Mouse (Mus musculus): Measurements from ENCODE around the gene Ddr1. TPM values are rescaled to one million over a fixed set of nuclear protein-coding genes. Genes with fewer than 3 reads are reported as not detected.
A peak's percentile ranks its signal among the peaks of the same experiment; 100 is the strongest.

The Ddr1 gene
- polyA plus RNA-seq, 1 experiment from 2014 or later: 182 TPM

DNA sequence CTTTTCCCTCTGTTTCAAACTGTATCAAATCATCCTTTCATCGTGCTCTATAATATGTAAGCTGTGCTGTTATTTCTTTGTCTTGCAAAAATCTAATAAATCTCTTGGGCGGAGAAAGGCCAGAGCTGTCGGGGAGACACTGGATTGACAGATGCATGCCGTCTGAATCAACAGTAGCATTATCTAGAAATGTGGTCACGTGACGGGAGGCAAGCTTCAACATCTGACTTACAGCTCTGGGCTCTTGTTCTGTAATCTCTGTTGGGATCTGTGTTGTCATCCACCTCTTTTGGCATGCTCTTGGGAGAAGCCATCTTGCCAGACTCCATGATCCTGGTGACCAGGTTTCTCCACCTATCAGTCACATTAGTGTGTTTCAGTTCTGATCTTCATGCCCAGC is 12.7 kb upstream of the Ddr1 start:
- Histone ChIP-seq H3K9ac (no peak overlapping the region), H3K4me2 (replicated peaks) (no peak overlapping the region), H3K9me3 (replicated peaks) (no peaks in the 10 kb centered on the region), H3K36me3 (no peaks in the 10 kb centered on the region), H3K4me1 (peaks cover 11% of the 10 kb centered on the region), H3K27ac (no peak overlapping the region), H3K4me3 (no peak overlapping the region), H3K27me3 (no peaks in the 10 kb centered on the region)
- 88% methylated on average over 6 of the region's 6 CpGs for WGBS
- no peak for ATAC-seq (ENCODE audit: low FRiP score)

DNA sequence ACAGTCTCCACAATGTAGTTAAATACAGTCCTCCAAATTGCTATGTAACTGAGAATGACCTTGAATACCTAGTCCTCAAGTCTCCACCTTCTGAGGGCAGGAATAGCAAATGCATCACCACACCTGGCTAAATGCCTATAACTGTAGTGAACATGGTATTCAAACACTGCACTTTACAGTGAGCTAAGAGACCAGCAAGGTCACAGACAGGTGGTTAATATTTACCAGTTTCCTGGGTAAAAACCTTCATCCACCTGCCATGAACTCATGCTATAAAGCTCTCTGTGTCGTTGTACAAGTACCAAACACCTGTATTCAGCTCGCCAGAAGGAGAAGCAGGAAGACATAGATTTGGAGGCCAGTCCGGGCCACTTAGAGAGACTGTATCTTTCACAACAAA is 11.7 kb upstream of the Ddr1 start:
- Histone ChIP-seq H3K9me3 (replicated peaks) (no peaks in the 10 kb centered on the region), H3K27ac (no peak overlapping the region), H3K4me2 (replicated peaks) (no peak overlapping the region), H3K4me3 (no peak overlapping the region), H3K9ac (no peak overlapping the region), H3K27me3 (no peaks in the 10 kb centered on the region), H3K36me3 (no peaks in the 10 kb centered on the region), H3K4me1 (peaks cover 13% of the 10 kb centered on the region)
- no peak for ATAC-seq (ENCODE audit: low FRiP score)
- 88% methylated on average over 3 of the region's 3 CpGs for WGBS

DNA sequence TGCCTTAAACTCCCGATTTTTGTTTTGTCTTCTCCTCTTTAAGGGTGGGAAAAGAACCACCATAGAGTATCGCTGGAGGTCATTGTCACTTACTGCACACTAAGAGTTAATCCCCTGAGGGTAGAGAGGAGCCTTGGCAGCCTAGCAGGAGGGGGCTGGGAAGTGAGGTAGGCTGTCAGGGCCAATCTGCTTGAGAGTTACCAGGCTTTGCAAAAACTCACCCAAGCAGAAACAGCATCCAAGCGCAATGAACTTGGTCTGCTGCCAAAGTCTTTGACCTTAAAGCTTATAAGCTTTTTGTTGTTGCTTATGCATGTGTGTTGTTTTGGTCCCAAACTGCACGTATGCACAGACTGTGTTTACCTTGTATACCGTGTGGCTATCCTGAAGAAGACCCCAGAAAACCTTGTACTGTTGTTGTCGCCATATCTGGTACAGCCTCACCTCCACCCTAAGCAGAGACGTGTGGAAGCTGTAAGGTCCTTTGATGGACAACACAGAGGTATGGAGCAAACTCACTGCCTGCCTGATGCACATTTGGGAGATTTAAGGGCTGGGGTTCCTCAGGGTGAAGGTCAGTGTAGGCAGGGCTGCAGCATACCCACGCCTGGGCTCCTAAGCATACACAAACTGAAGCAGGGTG is 6.4 kb upstream of the Ddr1 start:
- H3K27me3 ChIP-seq: no peaks in the 10 kb centered on the region
- no peaks in the 10 kb centered on the region for H3K36me3 ChIP-seq
- peak; percentile 86 for ATAC-seq (ENCODE audit: low FRiP score)
- H3K4me2 ChIP-seq (replicated peaks): no peak overlapping the region
- H3K9me3 ChIP-seq (replicated peaks): no peaks in the 10 kb centered on the region
- WGBS: 31% methylated on average over 8 of the region's 8 CpGs
- peak overlapping the region; percentile 50 for H3K27ac ChIP-seq
- no peak overlapping the region for H3K4me3 ChIP-seq
- peaks cover 16% of the 10 kb centered on the region for H3K4me1 ChIP-seq
- no peak overlapping the region for H3K9ac ChIP-seq

- H3K27me3 ChIP-seq: no peaks in the 10 kb centered on the region
- H3K9ac ChIP-seq: no peak overlapping the region
- H3K4me3 ChIP-seq: no peak overlapping the region
- 76% methylated on average over 2 of the region's 2 CpGs for WGBS
- no peak overlapping the region for H3K4me2 ChIP-seq (replicated peaks)
- no peaks in the 10 kb centered on the region for H3K36me3 ChIP-seq
- H3K27ac ChIP-seq: no peak overlapping the region
- peaks cover 36% of the 10 kb centered on the region for H3K4me1 ChIP-seq
- ATAC-seq (ENCODE audit: low FRiP score): no peak
- H3K9me3 ChIP-seq (replicated peaks): no peaks in the 10 kb centered on the region
Observed at GRCm38 (mm10) chr17:35708611-35709010, 4.2 kb upstream of the Ddr1 start.

DNA sequence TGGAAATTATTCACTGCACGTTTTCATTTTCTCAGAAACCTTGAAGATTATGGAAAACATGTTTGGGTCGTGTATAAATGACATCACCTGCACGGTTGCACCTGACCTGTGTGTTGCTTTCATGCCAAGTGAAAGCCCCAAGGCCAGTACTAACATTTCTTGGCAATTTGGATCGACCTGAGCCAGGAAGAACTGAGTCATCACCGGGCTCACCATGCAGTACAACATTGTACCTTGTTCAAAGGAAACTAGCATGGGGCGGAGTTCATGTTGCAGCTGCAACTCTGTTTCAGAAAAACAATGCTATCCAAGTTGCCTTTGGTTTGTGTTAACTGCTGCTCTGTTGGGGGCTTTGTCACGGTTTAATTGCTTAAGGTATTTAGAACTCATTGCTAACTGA is 3.5 kb upstream of the Ddr1 start:
- H3K27me3 ChIP-seq: no peaks in the 10 kb centered on the region
- H3K4me2 ChIP-seq (replicated peaks): no peak overlapping the region
- peaks cover 36% of the 10 kb centered on the region for H3K4me1 ChIP-seq
- H3K9me3 ChIP-seq (replicated peaks): no peaks in the 10 kb centered on the region
- H3K27ac ChIP-seq: no peak overlapping the region
- no peak overlapping the region for H3K4me3 ChIP-seq
- no peak overlapping the region for H3K9ac ChIP-seq
- no peaks in the 10 kb centered on the region for H3K36me3 ChIP-seq
- 67% methylated on average over 7 of the region's 7 CpGs for WGBS
- ATAC-seq (ENCODE audit: low FRiP score): no peak

DNA sequence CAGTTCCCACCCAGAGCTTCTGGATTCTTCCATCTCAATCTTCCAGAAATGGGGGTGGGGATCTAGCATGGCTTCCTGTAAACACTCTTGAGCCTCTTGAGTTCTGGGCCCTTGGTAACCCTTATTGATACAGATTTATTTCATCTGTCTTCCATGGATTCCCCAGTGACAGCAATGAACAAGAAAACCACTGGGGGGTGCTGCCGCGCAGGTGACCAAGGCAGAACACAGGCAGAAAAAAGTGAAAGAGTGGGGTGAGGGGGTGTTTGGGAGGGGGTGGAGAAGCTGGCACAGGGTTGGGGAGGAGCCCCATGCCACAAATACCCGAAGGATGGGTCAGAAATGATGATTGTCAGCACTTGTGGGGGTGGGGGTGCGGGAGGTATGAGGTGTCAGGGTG is 1.4 kb upstream of the Ddr1 start:
- Histone ChIP-seq H3K27me3 (no peaks in the 10 kb centered on the region), H3K9ac (no peak overlapping the region), H3K9me3 (replicated peaks) (no peaks in the 10 kb centered on the region), H3K4me3 (no peak overlapping the region), H3K27ac (peak overlapping the region; percentile 99), H3K4me2 (replicated peaks) (no peak overlapping the region), H3K36me3 (no peaks in the 10 kb centered on the region), H3K4me1 (peaks cover 38% of the 10 kb centered on the region)
- 12% methylated on average over 4 of the region's 4 CpGs for WGBS
- no peak for ATAC-seq (ENCODE audit: low FRiP score)

- Histone ChIP-seq H3K9ac (peak overlapping the region; percentile 97), H3K4me1 (peaks cover 41% of the 10 kb centered on the region), H3K36me3 (no peaks in the 10 kb centered on the region), H3K4me3 (peak overlapping the region; percentile 85), H3K27me3 (no peaks in the 10 kb centered on the region), H3K4me2 (replicated peaks) (peak overlapping the region; percentile 70), H3K27ac (peak overlapping the region; percentile 99), H3K9me3 (replicated peaks) (no peaks in the 10 kb centered on the region)
- peak; percentile 83 for ATAC-seq (ENCODE audit: low FRiP score)
- under 1% methylated on average over 14 of the region's 14 CpGs for WGBS
Observed at GRCm38 (mm10) chr17:35703751-35704271, 610 bp downstream of the Ddr1 start.

DNA sequence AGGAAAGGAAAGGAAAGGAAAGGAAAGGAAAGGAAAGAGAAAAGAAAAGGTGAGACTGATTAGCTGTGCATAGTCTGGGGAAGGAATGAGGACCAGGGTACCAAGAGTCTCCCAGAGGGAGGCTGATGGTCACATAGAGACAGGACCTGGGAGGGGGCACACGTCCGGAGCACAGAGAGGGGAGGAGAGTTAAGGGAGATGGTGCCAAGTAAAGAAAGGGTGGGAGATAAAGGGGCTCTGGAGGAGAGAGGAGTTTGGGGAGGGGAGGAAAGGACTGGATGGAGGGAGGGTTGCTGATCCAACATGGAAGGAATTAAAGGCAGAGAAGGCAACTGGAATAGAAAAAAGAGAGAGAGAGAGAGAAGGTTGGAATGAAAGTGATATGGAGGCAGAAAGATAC is 1.4 kb downstream of the Ddr1 start:
- H3K9me3 ChIP-seq (replicated peaks): no peaks in the 10 kb centered on the region
- H3K27ac ChIP-seq: peak overlapping the region; percentile 99
- peak overlapping the region; percentile 70 for H3K4me2 ChIP-seq (replicated peaks)
- peak overlapping the region; percentile 97 for H3K9ac ChIP-seq
- H3K27me3 ChIP-seq: no peaks in the 10 kb centered on the region
- peaks cover 46% of the 10 kb centered on the region for H3K4me1 ChIP-seq
- 3% methylated on average over 2 of the region's 2 CpGs for WGBS
- ATAC-seq (ENCODE audit: low FRiP score): no peak
- H3K36me3 ChIP-seq: no peaks in the 10 kb centered on the region
- H3K4me3 ChIP-seq: peak overlapping the region; percentile 85

DNA sequence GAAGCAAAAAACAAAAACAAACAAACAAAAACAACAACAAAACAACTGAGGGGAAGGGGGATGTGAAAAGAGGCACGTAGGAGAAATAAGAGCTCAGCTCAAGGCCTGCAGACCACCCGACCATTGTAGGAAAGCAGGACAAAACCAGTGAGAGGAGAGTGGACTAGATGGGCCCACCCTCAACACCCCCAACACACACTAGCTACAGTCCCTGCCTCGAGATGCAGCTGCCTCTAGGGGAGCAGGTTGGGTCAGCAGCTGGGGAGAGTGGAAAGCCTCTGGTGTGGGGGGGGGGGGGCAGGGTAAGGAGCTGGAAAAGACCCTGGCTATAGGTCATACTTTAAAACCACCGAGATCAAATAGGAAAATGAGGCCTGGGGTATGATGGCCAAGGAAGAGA is 1.8 kb downstream of the Ddr1 start:
- no peak for ATAC-seq (ENCODE audit: low FRiP score)
- Histone ChIP-seq H3K9me3 (replicated peaks) (no peaks in the 10 kb centered on the region), H3K27ac (peak overlapping the region; percentile 99), H3K27me3 (no peaks in the 10 kb centered on the region), H3K36me3 (no peaks in the 10 kb centered on the region), H3K4me3 (peak overlapping the region; percentile 85), H3K9ac (peak overlapping the region; percentile 97), H3K4me2 (replicated peaks) (peak overlapping the region; percentile 70), H3K4me1 (peaks cover 48% of the 10 kb centered on the region)
- 3% methylated on average over 4 of the region's 4 CpGs for WGBS

DNA sequence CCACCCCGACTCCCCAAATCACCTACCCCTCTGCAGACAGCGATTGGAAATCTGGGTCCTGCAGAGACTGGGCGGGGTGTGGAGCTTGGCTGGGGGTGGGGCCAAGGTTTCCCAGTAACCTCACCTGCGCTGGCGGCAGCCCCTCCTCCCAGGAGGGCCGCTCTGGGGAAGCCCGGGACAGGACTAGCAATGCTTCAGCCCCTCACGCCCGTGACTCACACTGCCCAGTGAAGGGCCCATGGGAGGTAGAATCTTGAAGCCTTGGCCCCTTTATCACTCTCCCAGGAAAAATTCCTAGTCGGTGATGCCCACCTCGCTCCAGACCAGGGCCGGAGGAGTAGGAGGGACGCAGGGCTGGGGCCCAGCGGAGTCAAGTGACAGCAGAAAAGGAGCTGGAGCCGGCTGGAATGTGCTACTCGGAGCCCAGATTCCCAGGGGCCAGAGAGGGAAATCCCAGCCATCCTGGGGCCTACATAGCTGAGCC is 2.4 kb downstream of the Ddr1 start:
- no peaks in the 10 kb centered on the region for H3K36me3 ChIP-seq
- H3K27me3 ChIP-seq: no peaks in the 10 kb centered on the region
- ATAC-seq (ENCODE audit: low FRiP score): no peak
- peak overlapping the region; percentile 70 for H3K4me2 ChIP-seq (replicated peaks)
- peak overlapping the region; percentile 85 for H3K4me3 ChIP-seq
- peak overlapping the region; percentile 97 for H3K9ac ChIP-seq
- peak overlapping the region; percentile 99 for H3K27ac ChIP-seq
- H3K4me1 ChIP-seq: peaks cover 54% of the 10 kb centered on the region
- no peaks in the 10 kb centered on the region for H3K9me3 ChIP-seq (replicated peaks)
- WGBS: 3% methylated on average over 16 of the region's 16 CpGs

- peaks cover 60% of the 10 kb centered on the region for H3K4me1 ChIP-seq
- no peaks in the 10 kb centered on the region for H3K27me3 ChIP-seq
- H3K27ac ChIP-seq: peak overlapping the region; percentile 99
- no peaks in the 10 kb centered on the region for H3K36me3 ChIP-seq
- peak overlapping the region; percentile 97 for H3K9ac ChIP-seq
- peak overlapping the region; percentile 70 for H3K4me2 ChIP-seq (replicated peaks)
- H3K9me3 ChIP-seq (replicated peaks): no peaks in the 10 kb centered on the region
- H3K4me3 ChIP-seq: peak overlapping the region; percentile 85
- 2% methylated on average over 16 of the region's 16 CpGs for WGBS
- ATAC-seq (ENCODE audit: low FRiP score): no peak
Observed at GRCm38 (mm10) chr17:35701203-35701977, 3.0 kb downstream of the Ddr1 start.

DNA sequence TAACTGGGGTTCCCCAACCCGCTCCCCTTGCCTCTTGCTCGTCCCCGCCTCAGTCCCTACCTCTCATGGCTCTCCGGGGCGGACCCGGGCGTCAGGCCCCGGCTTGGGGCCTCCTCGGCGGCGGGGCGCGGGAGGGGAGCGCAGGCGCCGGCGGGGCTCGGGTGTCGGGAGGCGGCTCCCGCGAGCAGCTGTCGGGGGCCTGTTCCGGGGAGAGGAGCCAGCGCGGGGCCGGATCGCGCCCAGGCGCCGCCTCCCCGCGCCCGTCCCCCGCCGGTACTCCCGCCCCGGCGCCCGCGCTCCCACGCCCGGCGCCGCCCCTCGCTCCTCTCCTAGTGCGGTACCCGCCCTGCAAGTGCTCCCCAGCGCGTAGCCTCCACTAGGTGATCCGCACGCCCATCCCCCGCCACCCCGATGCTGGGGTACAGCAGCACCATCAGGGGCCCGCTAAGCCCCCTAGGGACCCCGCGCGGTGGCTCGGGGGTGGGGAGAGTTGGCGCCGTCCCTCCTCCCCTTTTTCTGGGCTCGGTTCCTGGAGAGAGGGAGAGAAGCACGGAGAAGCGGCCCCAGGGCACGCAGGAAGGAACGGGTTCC is 4.0 kb downstream of the Ddr1 start:
- Histone ChIP-seq H3K9me3 (replicated peaks) (no peaks in the 10 kb centered on the region), H3K4me3 (peak overlapping the region; percentile 85), H3K9ac (peak overlapping the region; percentile 97), H3K27me3 (no peaks in the 10 kb centered on the region), H3K36me3 (peaks cover 6% of the 10 kb centered on the region; the same call in 1 of the 2 replicates), H3K4me1 (peaks cover 59% of the 10 kb centered on the region), H3K4me2 (replicated peaks) (peak overlapping the region; percentile 70), H3K27ac (peak overlapping the region; percentile 99)
- peak; percentile 29 for ATAC-seq (ENCODE audit: low FRiP score)
- WGBS: 1% methylated on average over 60 of the region's 66 CpGs

Data from hindbrain, embryonic 12.5 days (tissue).